Mouse (Mus musculus): ENCODE data around the gene Cpa4.

Gene Cpa4

DNA sequence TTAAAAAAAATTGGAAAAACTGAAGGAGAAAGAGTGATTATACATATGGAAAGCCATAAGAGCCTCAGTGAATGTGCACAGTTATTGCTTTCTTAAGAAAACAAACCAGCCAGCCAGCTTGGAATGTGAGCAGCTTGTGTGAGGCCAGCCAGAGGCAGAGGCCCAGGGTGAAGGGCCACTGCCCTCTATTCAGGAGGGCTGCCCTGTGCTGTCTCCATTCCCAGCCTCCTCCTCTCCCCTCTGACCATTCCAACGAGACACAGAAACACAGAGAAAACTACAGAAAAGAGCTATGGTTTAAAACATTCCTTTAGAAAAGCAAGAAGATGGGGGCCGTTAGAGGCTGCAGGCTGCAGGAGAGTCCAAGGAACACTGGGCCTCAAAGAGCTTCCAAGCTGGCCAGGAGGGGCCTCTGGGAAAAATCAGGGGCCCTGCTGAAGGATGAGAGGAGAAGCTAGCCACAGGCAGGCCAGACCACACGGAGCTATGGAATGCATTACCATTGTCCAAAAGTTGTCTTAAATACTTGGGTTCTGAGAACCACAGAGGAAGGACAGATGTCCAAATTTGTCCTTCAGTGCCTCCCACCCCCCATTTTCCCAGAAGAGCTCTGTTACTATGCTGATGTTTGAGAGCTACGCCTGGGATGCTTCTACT lies 68.1 kb downstream of the Cpa4 start:
- DNase-seq = no peak

DNA sequence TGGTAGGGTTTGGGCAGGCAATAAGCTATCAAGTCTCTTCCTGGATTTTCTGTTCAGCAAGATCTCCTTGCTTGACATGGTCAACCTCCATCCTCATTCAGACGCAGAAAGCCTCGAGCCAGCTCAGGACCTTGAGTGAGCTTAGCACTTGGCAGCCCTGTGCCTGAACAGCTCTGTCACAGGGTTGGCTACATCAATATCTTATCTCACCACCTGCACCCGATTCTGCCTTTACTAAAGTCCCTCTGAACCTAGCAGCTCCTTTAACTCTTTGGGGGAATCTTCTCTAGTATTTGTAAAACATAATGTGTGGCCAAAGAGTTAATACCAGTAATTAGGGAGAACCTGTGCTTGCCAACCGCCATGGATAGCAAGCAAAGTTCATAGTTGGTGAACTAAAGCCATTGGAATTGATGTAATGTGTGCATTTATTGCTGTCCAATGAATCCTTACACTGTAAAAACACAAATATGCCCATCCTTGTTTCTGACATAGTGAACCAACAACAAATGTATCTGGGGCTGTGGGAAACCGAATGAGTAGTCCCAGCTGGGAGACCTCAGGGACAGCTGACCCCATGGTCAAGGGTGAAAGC lies 70.6 kb downstream of the Cpa4 start, which contains the start of gene Cpa1:
Cpa1 (plus strand) TSS at position 545 of the 595 bp plus-strand sequence.
- DNase-seq = no peak
